Mouse (Mus musculus) MEL (cell line): Measurements from ENCODE around the gene Fosb. TPM values are rescaled to one million over a fixed set of nuclear protein-coding genes. Genes with fewer than 3 reads are reported as not detected.

Source experiments
- DNase-seq: peaks from one replicate; pipeline ENCODE4 v3.0.0; 2011; ENCODE audit warnings: low read depth, low spot score
- H3K27ac ChIP-seq: 2 replicates; pipeline ENCODE4 v1.5.1; 2012; ENCODE audit warnings: low read depth, mild to moderate bottlenecking, control low read depth, low read length, moderate library complexity; ENCODE audit not compliant: control insufficient read depth
- H3K27me3 ChIP-seq, 2 experiments: fragments of 150-350 bp in 1 of 2; sonication (generic) in 1 of 2; 2 replicates each; pipeline ENCODE4 v1.6.1; 2012; ENCODE audit warnings: low read length in 2 of 2, mild to moderate bottlenecking in 2 of 2, improper control_type of control experiment in 1 of 2, moderate library complexity in 1 of 2; ENCODE audit not compliant: insufficient read depth in 2 of 2, control insufficient read depth in 1 of 2
- H3K36me3 ChIP-seq, 2 experiments: 2 replicates each; pipeline ENCODE4 v1.6.1; 2012 to 2014; ENCODE audit warnings: low read length in 2 of 2, improper control_type of control experiment in 1 of 2, inconsistent platforms in 1 of 2, mild to moderate bottlenecking in 1 of 2; ENCODE audit not compliant: insufficient read depth in 2 of 2, control insufficient read depth in 1 of 2
- H3K4me1 ChIP-seq, 2 experiments: fragments of 150-350 bp in 1 of 2; sonication (generic) in 1 of 2; 2 replicates each; pipeline ENCODE4 v1.6.1; 2012; ENCODE audit warnings: low read length in 2 of 2, improper control_type of control experiment in 1 of 2, mild to moderate bottlenecking in 1 of 2; ENCODE audit not compliant: insufficient read depth in 2 of 2, control insufficient read depth in 1 of 2
- H3K4me3 ChIP-seq, 2 experiments: fragments of 150-350 bp in 1 of 2; sonication (generic) in 1 of 2; 2 replicates each; pipeline ENCODE4 v1.5.1; 2012; ENCODE audit warnings: low read depth in 2 of 2, low read length in 2 of 2, mild to moderate bottlenecking in 2 of 2, moderate library complexity in 2 of 2, control low read depth in 1 of 2, improper control_type of control experiment in 1 of 2; ENCODE audit not compliant: control insufficient read depth in 1 of 2, insufficient read depth in 1 of 2
- H3K79me2 ChIP-seq: 2 replicates; pipeline ENCODE4 v1.6.1; 2012; ENCODE audit warnings: mild to moderate bottlenecking, low read length, moderate library complexity; ENCODE audit not compliant: control insufficient read depth, poor library complexity, insufficient read depth
- H3K9ac ChIP-seq: 2 replicates; pipeline ENCODE4 v1.6.1; 2012; ENCODE audit warnings: low read depth, mild to moderate bottlenecking, control low read depth, low read length, moderate library complexity; ENCODE audit not compliant: control insufficient read depth, poor library complexity, severe bottlenecking
- H3K9me3 ChIP-seq: fragments of 150-350 bp; sonication (generic); replicated peaks from 2 replicates; pipeline ENCODE4 v1.6.1; 2012; ENCODE audit warnings: mild to moderate bottlenecking, low read length, improper control_type of control experiment, moderate library complexity; ENCODE audit not compliant: insufficient read depth
- BHLHE40 ChIP-seq: IDR thresholded peaks from 2 replicates; pipeline ENCODE4 v1.6.1; 2012; ENCODE audit warnings: low read depth, mild to moderate bottlenecking, inconsistent platforms, low read length, improper control_type of control experiment, borderline replicate concordance
- CHD1 ChIP-seq: IDR thresholded peaks from 2 replicates; pipeline ENCODE4 v1.6.1; 2012; ENCODE audit warnings: low read depth, mild to moderate bottlenecking, inconsistent platforms, low read length, improper control_type of control experiment
- CHD2 ChIP-seq: IDR thresholded peaks from 2 replicates; pipeline ENCODE4 v1.6.1; 2011; ENCODE audit warnings: low read length, improper control_type of control experiment
- CTCF ChIP-seq, 3 experiments: IDR thresholded peaks in 2 of 3; conservative IDR thresholded peaks in 1 of 3; 2 replicates each; pipeline ENCODE4 v1.5.1; 2011 to 2012; ENCODE audit warnings: low read length in 3 of 3, low read depth in 2 of 3, mild to moderate bottlenecking in 2 of 3, improper control_type of control experiment in 1 of 3, inconsistent platforms in 1 of 3, mixed read lengths in 1 of 3, moderate library complexity in 1 of 3; ENCODE audit not compliant: control insufficient read depth in 1 of 3, insufficient read depth in 1 of 3, poor library complexity in 1 of 3, severe bottlenecking in 1 of 3
- ELF1 ChIP-seq: IDR thresholded peaks from 2 replicates; pipeline ENCODE4 v1.6.1; 2014; ENCODE audit warnings: low read depth, mild to moderate bottlenecking, inconsistent platforms, low read length, improper control_type of control experiment, moderate library complexity
- EP300 ChIP-seq, 2 experiments: IDR thresholded peaks; 2 replicates each; pipeline ENCODE4 v1.6.1; 2011; ENCODE audit warnings: improper control_type of control experiment in 2 of 2, low read length in 2 of 2, low read depth in 1 of 2, mild to moderate bottlenecking in 1 of 2
- HCFC1 ChIP-seq: IDR thresholded peaks from 2 replicates; pipeline ENCODE4 v1.6.1; 2012; ENCODE audit warnings: low read depth, mild to moderate bottlenecking, inconsistent platforms, low read length, improper control_type of control experiment, moderate library complexity
- JUND ChIP-seq: IDR thresholded peaks from 2 replicates; pipeline ENCODE4 v1.6.1; 2011; ENCODE audit warnings: low read depth, mild to moderate bottlenecking, improper control_type of control experiment, low read length
- KAT2A ChIP-seq: conservative IDR thresholded peaks from 2 replicates; pipeline ENCODE4 v1.6.1; 2012; ENCODE audit warnings: low read depth, low read length, improper control_type of control experiment, inconsistent platforms
- MXI1 ChIP-seq: IDR thresholded peaks from 2 replicates; pipeline ENCODE4 v1.6.1; 2011; ENCODE audit warnings: mild to moderate bottlenecking, low read depth, low read length, improper control_type of control experiment
- MYC ChIP-seq: IDR thresholded peaks from 2 replicates; pipeline ENCODE4 v1.6.1; 2011; ENCODE audit warnings: low read depth, mild to moderate bottlenecking, low read length, improper control_type of control experiment, moderate library complexity
- POLR2A ChIP-seq, 2 experiments: IDR thresholded peaks; 2 replicates each; pipeline ENCODE4 v1.6.1; 2011 to 2012; ENCODE audit warnings: low read length in 2 of 2, mild to moderate bottlenecking in 2 of 2, control low read depth in 1 of 2, improper control_type of control experiment in 1 of 2, low read depth in 1 of 2, moderate library complexity in 1 of 2; ENCODE audit not compliant: control insufficient read depth in 1 of 2, insufficient read depth in 1 of 2, poor library complexity in 1 of 2
- SMC3 ChIP-seq: IDR thresholded peaks from 2 replicates; pipeline ENCODE4 v1.6.1; 2011; ENCODE audit warnings: low read depth, low read length, improper control_type of control experiment
- TBP ChIP-seq: IDR thresholded peaks from 2 replicates; pipeline ENCODE4 v1.8.0; 2011; ENCODE audit warnings: low read depth, low read length, improper control_type of control experiment
- USF1 ChIP-seq: IDR thresholded peaks from 2 replicates; pipeline ENCODE4 v1.6.1; 2014; ENCODE audit warnings: low read depth, mild to moderate bottlenecking, inconsistent platforms, low read length, improper control_type of control experiment, moderate library complexity
- ZC3H11A ChIP-seq: IDR thresholded peaks from 2 replicates; pipeline ENCODE4 v1.6.1; 2012; ENCODE audit warnings: low read depth, mild to moderate bottlenecking, inconsistent platforms, low read length, improper control_type of control experiment
- ZKSCAN1 ChIP-seq: IDR thresholded peaks from 2 replicates; pipeline ENCODE4 v1.6.1; 2012; ENCODE audit warnings: low read depth, mild to moderate bottlenecking, inconsistent platforms, low read length, improper control_type of control experiment, moderate library complexity
- ZNF384 ChIP-seq: IDR thresholded peaks from 2 replicates; pipeline ENCODE4 v1.6.1; 2012; ENCODE audit warnings: low read depth, mild to moderate bottlenecking, inconsistent platforms, low read length, improper control_type of control experiment
- polyA plus RNA-seq, 2 experiments: library from polyadenylated mRNA; stranded (reverse) in 1 of 2; unstranded in 1 of 2; fragments of >175 nt in 1 of 2; fragments of >200 nt in 1 of 2; gene quantifications; 2 replicates each; pipeline versions ENCODE4 v1.2.1 to v1.2.4; 2012; ENCODE audit warnings: low replicate concordance in 2 of 2, low read depth in 1 of 2; ENCODE audit not compliant: insufficient read length in 2 of 2, insufficient read depth in 1 of 2, missing spikeins in 1 of 2
- total RNA-seq: library from RNA; depleted of rRNA; stranded (reverse); fragments of 300-350 nt; gene quantifications from 2 replicates; pipeline ENCODE4 v1.2.3, GENCODE M21; 2012

The Fosb gene
- total and polyA plus RNA-seq, 3 experiments: 0.04 to 0.49 TPM; not detected in 1

- H3K4me1 ChIP-seq: peaks cover 9 to 41% of the 10 kb centered on the region in 2 experiments
- H3K4me3 ChIP-seq: peak overlapping the region; percentile 64 to 76
- peak overlapping the region; percentile 79 for H3K27ac ChIP-seq
- peaks cover 0 to 28% of the 10 kb centered on the region in 2 experiments; a peak in 3 of 4 replicates for H3K36me3 ChIP-seq
- no peaks in the 10 kb centered on the region for H3K9me3 ChIP-seq
- TF ChIP-seq ELF1 (0 out of 2 replicates have a peak, but pooled peaks have one; percentile 6), TBP (no peak), ZC3H11A (no peak), CHD1 (0 out of 2 replicates have a peak, but pooled peaks have one; percentile 80), CHD2 (no peak), POLR2A (IDR thresholded peaks at IDR 0.05; ENCODE audit: control insufficient read depth in 1 of 2, insufficient read depth in 1 of 2, low read depth in 1 of 2, low read length in 2 of 2, poor library complexity in 1 of 2) (no peak), HCFC1 (no peak), EP300 (IDR thresholded peaks at IDR 0.05; ENCODE audit: low read depth in 1 of 2, low read length in 2 of 2) (peak in 1 of 2 experiments; percentile 9; a peak in 1 of 4 replicates), MXI1 (peak; percentile 53; the same call in 1 of the 2 replicates), MYC (no peak), BHLHE40 (no peak), ZNF384 (no peak), USF1 (no peak)
- TF ChIP-seq, all 39 proteins: peak for 4
- Histone ChIP-seq H3K9ac (peak overlapping the region; percentile 81), H3K27me3 (no peaks in the 10 kb centered on the region), H3K79me2 (peaks cover 47% of the 10 kb centered on the region)
- DNase-seq: peak; percentile 55
These were observed 40.7 kb downstream of the Fosb start for GRCm38 (mm10) chr7:19268993-19269681.

- H3K36me3 ChIP-seq: peaks cover 0 to 29% of the 10 kb centered on the region in 2 experiments; a peak in 3 of 4 replicates
- no peaks in the 10 kb centered on the region for H3K9me3 ChIP-seq
- H3K27me3 ChIP-seq: no peaks in the 10 kb centered on the region
- H3K79me2 ChIP-seq: peaks cover 47% of the 10 kb centered on the region
- TF ChIP-seq POLR2A (IDR thresholded peaks at IDR 0.05; ENCODE audit: control insufficient read depth in 1 of 2, insufficient read depth in 1 of 2, low read depth in 1 of 2, low read length in 2 of 2, poor library complexity in 1 of 2) (no peak), ZKSCAN1 (no peak), JUND (no peak), KAT2A (no peak), CTCF (IDR thresholded peaks at IDR 0.05 in 2 of 3, conservative IDR thresholded peaks at IDR 0.05 in 1 of 3; ENCODE audit: control insufficient read depth in 1 of 3, insufficient read depth in 1 of 3, low read depth in 2 of 3, low read length in 3 of 3, poor library complexity in 1 of 3, severe bottlenecking in 1 of 3) (no peak), SMC3 (no peak)
- peak overlapping the region; percentile 77 for H3K27ac ChIP-seq
- peak overlapping the region; percentile 44 for H3K9ac ChIP-seq
- peaks cover 9 to 40% of the 10 kb centered on the region in 2 experiments for H3K4me1 ChIP-seq
- H3K4me3 ChIP-seq: no peak overlapping the region
- DNase-seq: no peak
These were observed 42.8 kb downstream of the Fosb start for GRCm38 (mm10) chr7:19267051-19267450.
